Mouse (Mus musculus) ES-E14 (cell line): ENCODE results near the gene Lmntd1.

ENCODE experiments used
- CHD2 ChIP-seq: IDR thresholded peaks from 2 replicates; pipeline ENCODE4 v1.6.1; 2014; ENCODE audit warnings: mild to moderate bottlenecking, low read depth, low read length, inconsistent platforms
- HCFC1 ChIP-seq: IDR thresholded peaks from 2 replicates; pipeline ENCODE4 v1.6.1; 2012; ENCODE audit warnings: low read length, inconsistent platforms, borderline replicate concordance; ENCODE audit not compliant: insufficient read depth
- ZC3H11A ChIP-seq: IDR thresholded peaks from 2 replicates; pipeline ENCODE4 v1.6.1; 2012; ENCODE audit warnings: low read depth, mild to moderate bottlenecking, inconsistent platforms, low read length, borderline replicate concordance

GRCm38 (mm10) chr6:145417014-145417719, 197.0 kb downstream of the Lmntd1 start:
- TF ChIP-seq ZC3H11A (peak; percentile 50; the same call in 1 of the 2 replicates), CHD2 (no peak), HCFC1 (no peak)
